Mouse (Mus musculus) liver (tissue): ENCODE measurements around the gene 1190002N15Rik.

Source experiments
- DNase-seq: peaks from one replicate; pipeline ENCODE4 v3.0.0-alpha.2; 2020; ENCODE audit warnings: mixed read lengths

The 1190002N15Rik gene

GRCm38 (mm10) chr9:94529146-94529746 lies 8.6 kb downstream of the 1190002N15Rik start:
- no peak for DNase-seq

- DNase-seq = no peak
Measured at GRCm38 (mm10) chr9:94526473-94526872, 11.4 kb downstream of the 1190002N15Rik start.

- DNase-seq = no peak
Measured at GRCm38 (mm10) chr9:94512246-94512645, 25.6 kb downstream of the 1190002N15Rik start.

- DNase-seq = no peak
Measured at GRCm38 (mm10) chr9:94511139-94511538, 26.7 kb downstream of the 1190002N15Rik start.

GRCm38 (mm10) chr9:94506980-94507379 lies 30.9 kb downstream of the 1190002N15Rik start:
- DNase-seq = no peak

GRCm38 (mm10) chr9:94491467-94491866 lies 46.4 kb downstream of the 1190002N15Rik start:
- no peak for DNase-seq

- DNase-seq = no peak
Measured at GRCm38 (mm10) chr9:94487976-94488375, 49.9 kb downstream of the 1190002N15Rik start.

GRCm38 (mm10) chr9:94483291-94483879 lies 54.5 kb downstream of the 1190002N15Rik start:
- no peak for DNase-seq

- no peak for DNase-seq
Measured at GRCm38 (mm10) chr9:94482215-94482975, 55.5 kb downstream of the 1190002N15Rik start.

- no peak for DNase-seq
Measured at GRCm38 (mm10) chr9:94481057-94481456, 56.8 kb downstream of the 1190002N15Rik start.

GRCm38 (mm10) chr9:94479382-94479781 lies 58.5 kb downstream of the 1190002N15Rik start:
- DNase-seq = no peak

- DNase-seq = peak; percentile 5
Measured at GRCm38 (mm10) chr9:94478954-94479353, 58.9 kb downstream of the 1190002N15Rik start.

- no peak for DNase-seq
Measured at GRCm38 (mm10) chr9:94475973-94476372, 61.9 kb downstream of the 1190002N15Rik start.

- DNase-seq = no peak
Measured at GRCm38 (mm10) chr9:94473898-94474297, 64.0 kb downstream of the 1190002N15Rik start.

- no peak for DNase-seq
Measured at GRCm38 (mm10) chr9:94472963-94473582, 64.8 kb downstream of the 1190002N15Rik start.

GRCm38 (mm10) chr9:94471485-94471884 lies 66.4 kb downstream of the 1190002N15Rik start:
- no peak for DNase-seq
